8 mouse cellular contexts compared by ENCODE assay signal in the genomic region with DNA sequence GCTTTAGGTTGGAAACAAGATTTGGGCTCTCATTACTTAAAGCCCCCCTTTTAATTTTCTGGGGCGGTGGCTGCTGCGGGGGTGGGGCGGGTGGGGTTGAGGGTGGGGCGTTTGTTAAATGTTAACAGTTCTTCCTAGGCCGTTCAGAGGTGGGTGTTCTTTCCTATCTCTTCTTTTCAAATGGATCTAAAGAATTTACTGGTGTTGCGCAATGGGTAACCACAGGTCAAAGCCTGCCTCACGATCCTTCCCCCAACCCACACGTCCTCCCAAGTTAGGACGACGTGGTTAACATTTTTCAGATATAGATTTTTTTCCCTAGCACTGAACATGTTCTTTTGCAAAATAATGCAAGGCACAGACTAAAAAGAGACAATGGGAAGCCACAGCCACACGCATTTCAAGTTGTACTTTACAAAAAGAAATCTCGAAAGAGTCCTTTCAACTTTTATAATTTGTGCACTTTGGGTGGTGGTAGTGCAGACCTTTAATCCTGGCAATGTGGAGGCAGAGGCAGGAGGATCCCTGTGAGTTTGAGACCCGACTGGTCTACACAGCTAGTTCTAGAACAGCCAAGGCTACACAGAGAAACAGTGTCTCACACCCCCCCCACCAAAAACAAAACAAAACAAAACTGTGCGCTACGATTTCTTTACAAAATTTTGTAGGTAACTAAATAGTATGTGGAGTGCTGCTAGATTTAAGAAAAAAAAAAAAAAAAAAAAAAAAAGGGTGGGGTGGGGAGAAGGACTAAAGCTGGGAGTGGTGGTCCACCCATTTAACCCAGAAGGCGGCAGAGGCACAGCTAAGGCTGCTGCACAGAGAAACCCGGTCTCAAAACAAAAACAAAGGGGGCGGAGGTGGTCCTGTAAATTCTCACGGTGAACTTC. TPM values are rescaled to one million over a fixed set of nuclear protein-coding genes. Genes with fewer than 3 reads are reported as not detected.
DNase-seq lines count a peak whose midpoint lies in the region; ATAC-seq and TF ChIP-seq lines count a peak whose summit lies in the region.

No protein-coding gene starts in this region.

- TF ChIP-seq POLR2A in small intestine, adult 2 months (IDR thresholded peaks at IDR 0.05; ENCODE audit: low read depth, low read length): no peak

- H3K4me2 ChIP-seq in lung, postnatal 0 days (replicated peaks; ENCODE audit: low read depth, low read length): peak overlapping the region; percentile 88
- peak overlapping the region; percentile 82 for H3K4me2 ChIP-seq in embryonic facial prominence, embryonic 13.5 days
- peak overlapping the region; percentile 71 for H3K4me2 ChIP-seq in limb, embryonic 12.5 days

- no peak overlapping the region for H3K9ac ChIP-seq in lung, postnatal 0 days (replicated peaks; ENCODE audit: low read depth)
- no peak overlapping the region for H3K9ac ChIP-seq in embryonic facial prominence, embryonic 13.5 days
- no peak overlapping the region for H3K9ac ChIP-seq in limb, embryonic 12.5 days (replicated peaks)

- H3K4me1 ChIP-seq in lung, postnatal 0 days (ENCODE audit: insufficient read depth, low read depth, low read length): no peaks in the 10 kb centered on the region
- no peaks in the 10 kb centered on the region; the same call in 1 of the 2 replicates for H3K4me1 ChIP-seq in embryonic facial prominence, embryonic 13.5 days
- 0 out of 2 replicates have a peak, but pooled peaks cover 5% of the 10 kb centered on the region for H3K4me1 ChIP-seq in limb, embryonic 12.5 days (replicated peaks)
- peaks cover 3% of the 10 kb centered on the region; the same call in 1 of the 2 replicates for H3K4me1 ChIP-seq in small intestine, adult 2 months (ENCODE audit: control insufficient read depth, insufficient read depth, insufficient read length, low read length)

- TF ChIP-seq CTCF in lung, postnatal 0 days (IDR thresholded peaks at IDR 0.05): no peak
- TF ChIP-seq CTCF in small intestine, adult 2 months (IDR thresholded peaks at IDR 0.05; ENCODE audit: extremely low read depth, insufficient read length, insufficient replicate concordance, low read depth, low read length): no peak

- H3K9me3 ChIP-seq in lung, postnatal 0 days (ENCODE audit: low read length): no peaks in the 10 kb centered on the region
- no peaks in the 10 kb centered on the region for H3K9me3 ChIP-seq in embryonic facial prominence, embryonic 13.5 days
- no peaks in the 10 kb centered on the region for H3K9me3 ChIP-seq in limb, embryonic 12.5 days

- no peaks in the 10 kb centered on the region for H3K36me3 ChIP-seq in lung, postnatal 0 days (ENCODE audit: insufficient read depth, low read length)
- H3K36me3 ChIP-seq in embryonic facial prominence, embryonic 13.5 days: no peaks in the 10 kb centered on the region
- no peaks in the 10 kb centered on the region for H3K36me3 ChIP-seq in limb, embryonic 12.5 days
- no peaks in the 10 kb centered on the region for H3K36me3 ChIP-seq in small intestine, adult 2 months (ENCODE audit: control insufficient read depth, insufficient read depth, low read length)

- no peak for TF ChIP-seq EP300 in lung, postnatal 0 days (IDR thresholded peaks at IDR 0.05)

- no peak overlapping the region for H3K4me3 ChIP-seq in lung, postnatal 0 days (ENCODE audit: low read depth, low read length)
- peak overlapping the region; percentile 59 for H3K4me3 ChIP-seq in embryonic facial prominence, embryonic 13.5 days
- H3K4me3 ChIP-seq in limb, embryonic 12.5 days (replicated peaks): peak overlapping the region; percentile 50
- no peak overlapping the region for H3K4me3 ChIP-seq in small intestine, adult 2 months (ENCODE audit: low read depth, low read length)

- no peak overlapping the region for H3K27ac ChIP-seq in lung, postnatal 0 days (ENCODE audit: low read length)
- H3K27ac ChIP-seq in embryonic facial prominence, embryonic 13.5 days: peak overlapping the region; percentile 51; the same call in 1 of the 2 replicates
- H3K27ac ChIP-seq in limb, embryonic 12.5 days: no peak overlapping the region
- peak overlapping the region; percentile 79; the same call in 1 of the 2 replicates for H3K27ac ChIP-seq in small intestine, adult 2 months (ENCODE audit: insufficient read depth, low read depth, low read length)

- DNase-seq in lung, postnatal 0 days (ENCODE audit: low spot score): peak; percentile 36
- no peak for DNase-seq in lung, postnatal 10 days
- DNase-seq in adrenal gland, adult (ENCODE audit: inconsistent age in 2 of 2, low spot score in 1 of 2): no peak
- DNase-seq in T-cell, adult 2 months (ENCODE audit: low spot score): no peak
- DNase-seq in right cerebral cortex, postnatal 10 days (ENCODE audit: low spot score in 2 of 2): no peak

- 54% methylated on average over 19 of the region's 19 CpGs for WGBS in lung, postnatal 0 days
- 65% methylated on average over 19 of the region's 19 CpGs for WGBS in embryonic facial prominence, embryonic 13.5 days
- 70% methylated on average over 19 of the region's 19 CpGs for WGBS in limb, embryonic 12.5 days
- WGBS in small intestine, adult 2 months: 21% methylated on average over 19 of the region's 19 CpGs

- no peaks in the 10 kb centered on the region for H3K27me3 ChIP-seq in lung, postnatal 0 days (replicated peaks; ENCODE audit: insufficient read depth, low read length)
- no peaks in the 10 kb centered on the region for H3K27me3 ChIP-seq in embryonic facial prominence, embryonic 13.5 days
- no peaks in the 10 kb centered on the region for H3K27me3 ChIP-seq in limb, embryonic 12.5 days
- no peaks in the 10 kb centered on the region for H3K27me3 ChIP-seq in small intestine, adult 2 months (ENCODE audit: control insufficient read depth, insufficient read depth, low read length)

- no peak for ATAC-seq in lung, postnatal 0 days
- no peak for ATAC-seq in embryonic facial prominence, embryonic 13.5 days (ENCODE audit: insufficient number of reproducible peaks, insufficient read depth, low FRiP score, low TSS enrichment, low read depth)
- no peak for ATAC-seq in limb, embryonic 12.5 days (ENCODE audit: insufficient number of reproducible peaks, insufficient read depth, low FRiP score, low TSS enrichment, low read depth)

RNA-seq across cellular contexts. Expression of gene Frrs1, which starts 1.3 kb away (rescaled TPM):
- 5.6 and 6.0 TPM in 2 replicates for polyA plus RNA-seq in lung, postnatal 0 days (2015; fragmentation: Nextera tagmentation; extraction: Ambion mirVana)
- 13.4 and 14.2 TPM in 2 replicates for polyA plus RNA-seq in embryonic facial prominence, embryonic 13.5 days (2015; fragmentation: Nextera tagmentation; extraction: Ambion mirVana)
- polyA plus RNA-seq in limb, embryonic 12.5 days (2016; fragmentation: Nextera tagmentation; extraction: Ambion mirVana): 9.4 and 9.8 TPM in 2 replicates
- polyA plus RNA-seq in small intestine, adult 2 months (2012; rRNA removed): 19.5 and 23.1 TPM in 2 replicates

RNA-seq across cellular contexts. Expression of gene Agl, which starts 52.6 kb away (rescaled TPM):
- polyA plus RNA-seq in lung, postnatal 0 days (2015; fragmentation: Nextera tagmentation; extraction: Ambion mirVana): 6.3 and 6.5 TPM in 2 replicates
- polyA plus RNA-seq in embryonic facial prominence, embryonic 13.5 days (2015; fragmentation: Nextera tagmentation; extraction: Ambion mirVana): 17.3 and 19.6 TPM in 2 replicates
- polyA plus RNA-seq in limb, embryonic 12.5 days (2016; fragmentation: Nextera tagmentation; extraction: Ambion mirVana): 16.3 and 16.4 TPM in 2 replicates
- 1.6 and 1.9 TPM in 2 replicates for polyA plus RNA-seq in small intestine, adult 2 months (2012; rRNA removed)

Comparison
In these comparisons a context has a peak if more than half of its experiments do, and no peak if none do; other contexts are left out.
1. H3K27ac ChIP-seq: peak in embryonic facial prominence, embryonic 13.5 days (single experiment) and small intestine, adult 2 months (single experiment); none in lung, postnatal 0 days (single experiment) and limb, embryonic 12.5 days (single experiment).
2. H3K4me3 ChIP-seq: peak in embryonic facial prominence, embryonic 13.5 days (single experiment) and limb, embryonic 12.5 days (single experiment); none in lung, postnatal 0 days (single experiment) and small intestine, adult 2 months (single experiment).
3. Peak in every context shown above with its lines, with median percentiles within 50 percentile points of each other: H3K4me2 ChIP-seq.